ENCODE assay signal across 24 mouse cellular contexts in genomic region chr15:81808799-81809198, GRCm38 (mm10). TPM values are rescaled to one million over a fixed set of nuclear protein-coding genes. Genes with fewer than 3 reads are reported as not detected.
DNase-seq lines count a peak whose midpoint lies in the region; ATAC-seq and TF ChIP-seq lines count a peak whose summit lies in the region.
"Had no signal": no experiment of that assay in that cellular context is flagged by ENCODE, and none has a peak within 500 bp of the region (broad histone marks: within the 10 kb centered on the region; RNA-seq: fewer than 3 reads in every experiment).

No protein-coding gene starts in this region.

- WGBS in embryonic facial prominence, embryonic 11.5 days: 63% methylated on average over 2 of the region's 2 CpGs
- 73% methylated on average over 2 of the region's 2 CpGs for WGBS in embryonic facial prominence, embryonic 10.5 days
- WGBS in kidney, embryonic 14.5 days: 64% methylated on average over 2 of the region's 2 CpGs
- 44% methylated on average over 2 of the region's 2 CpGs for WGBS in lung, postnatal 0 days
- WGBS in lung, adult 2 months: 67% methylated on average over 2 of the region's 2 CpGs
- 81% methylated on average over 2 of the region's 2 CpGs for WGBS in olfactory bulb, adult 2 months

- ATAC-seq in embryonic facial prominence, embryonic 11.5 days (replicated peaks; ENCODE audit: insufficient number of reproducible peaks, low FRiP score, low TSS enrichment, low read depth): no peak
- no peak for ATAC-seq in kidney, embryonic 14.5 days (ENCODE audit: low FRiP score, low TSS enrichment)
- ATAC-seq in lung, postnatal 0 days: no peak
- ATAC-seq: CD4-positive, CD25-positive, alpha-beta regulatory T cell, adult 4 months; forebrain, embryonic 15.5 days; midbrain, embryonic 13.5 days had no signal

- no peaks in the 10 kb centered on the region for H3K9me3 ChIP-seq in embryonic facial prominence, embryonic 11.5 days (replicated peaks; ENCODE audit: control insufficient read depth, low read length)
- no peaks in the 10 kb centered on the region for H3K9me3 ChIP-seq in embryonic facial prominence, embryonic 10.5 days
- no peaks in the 10 kb centered on the region for H3K9me3 ChIP-seq in kidney, embryonic 14.5 days (ENCODE audit: control insufficient read depth, low read length)
- H3K9me3 ChIP-seq in lung, postnatal 0 days (ENCODE audit: low read length): no peaks in the 10 kb centered on the region
- H3K9me3 ChIP-seq: embryonic facial prominence, embryonic 12.5 days; forebrain, embryonic 15.5 days; hindbrain, embryonic 13.5 days; megakaryocyte, embryonic 14.5 days; midbrain, embryonic 13.5 days; neural tube, embryonic 12.5 days had no signal

- no peak overlapping the region for H3K27ac ChIP-seq in embryonic facial prominence, embryonic 11.5 days (replicated peaks; ENCODE audit: low read depth, low read length)
- no peak overlapping the region for H3K27ac ChIP-seq in embryonic facial prominence, embryonic 10.5 days (replicated peaks)
- no peak overlapping the region for H3K27ac ChIP-seq in kidney, embryonic 14.5 days (ENCODE audit: low read depth, low read length)
- peak overlapping the region; percentile 99 for H3K27ac ChIP-seq in lung, postnatal 0 days (ENCODE audit: low read length)
- peak overlapping the region; percentile 3; the same call in 1 of the 2 replicates for H3K27ac ChIP-seq in olfactory bulb, adult 2 months (ENCODE audit: insufficient read depth, low read depth, low read length)
- H3K27ac ChIP-seq: hindbrain, embryonic 13.5 days; liver, embryonic 14.5 days; neural tube, embryonic 12.5 days had no signal

- no peak for TF ChIP-seq EP300 in lung, postnatal 0 days (IDR thresholded peaks at IDR 0.05)

- TF ChIP-seq CTCF in lung, postnatal 0 days (IDR thresholded peaks at IDR 0.05): no peak
- TF ChIP-seq CTCF in lung, adult 2 months (IDR thresholded peaks at IDR 0.05; ENCODE audit: insufficient read depth, low read length): no peak
- TF ChIP-seq CTCF in olfactory bulb, adult 2 months (IDR thresholded peaks at IDR 0.05; ENCODE audit: insufficient read depth, low read depth, low read length): no peak

- H3K27me3 ChIP-seq in embryonic facial prominence, embryonic 11.5 days (ENCODE audit: control insufficient read depth, insufficient read depth, low read length): no peaks in the 10 kb centered on the region
- no peaks in the 10 kb centered on the region for H3K27me3 ChIP-seq in embryonic facial prominence, embryonic 10.5 days (replicated peaks; ENCODE audit: low read depth, poor library complexity, severe bottlenecking)
- H3K27me3 ChIP-seq in kidney, embryonic 14.5 days (ENCODE audit: control insufficient read depth, insufficient read depth, low read length): no peaks in the 10 kb centered on the region
- H3K27me3 ChIP-seq in lung, postnatal 0 days (replicated peaks; ENCODE audit: insufficient read depth, low read length): no peaks in the 10 kb centered on the region
- H3K27me3 ChIP-seq: embryonic facial prominence, embryonic 12.5 days; forebrain, embryonic 15.5 days; hindbrain, embryonic 13.5 days; megakaryocyte, embryonic 14.5 days; neural tube, embryonic 12.5 days had no signal

- no peak overlapping the region for H3K4me2 ChIP-seq in embryonic facial prominence, embryonic 11.5 days (ENCODE audit: low read depth, low read length)
- no peak overlapping the region for H3K4me2 ChIP-seq in kidney, embryonic 14.5 days (replicated peaks; ENCODE audit: low read depth, low read length)
- H3K4me2 ChIP-seq in lung, postnatal 0 days (replicated peaks; ENCODE audit: low read depth, low read length): no peak overlapping the region
- H3K4me2 ChIP-seq: midbrain, embryonic 13.5 days; neural tube, embryonic 12.5 days had no signal

- H3K9ac ChIP-seq in embryonic facial prominence, embryonic 11.5 days (replicated peaks; ENCODE audit: low read length): 0 out of 2 replicates have a peak overlapping the region, but pooled peaks have one; percentile 3
- no peak overlapping the region for H3K9ac ChIP-seq in kidney, embryonic 14.5 days (ENCODE audit: low read depth, low read length)
- H3K9ac ChIP-seq in lung, postnatal 0 days (replicated peaks; ENCODE audit: low read depth): no peak overlapping the region
- H3K9ac ChIP-seq: hindbrain, embryonic 13.5 days; liver, embryonic 14.5 days; midbrain, embryonic 13.5 days; neural tube, embryonic 12.5 days had no signal

- H3K4me1 ChIP-seq in embryonic facial prominence, embryonic 11.5 days (ENCODE audit: control insufficient read depth, insufficient read depth, low read length): no peaks in the 10 kb centered on the region
- H3K4me1 ChIP-seq in embryonic facial prominence, embryonic 10.5 days: peaks cover 51% of the 10 kb centered on the region
- peaks cover 41% of the 10 kb centered on the region for H3K4me1 ChIP-seq in kidney, embryonic 14.5 days (ENCODE audit: control insufficient read depth, insufficient read depth, low read length)
- H3K4me1 ChIP-seq in lung, postnatal 0 days (ENCODE audit: insufficient read depth, low read depth, low read length): peaks cover 44% of the 10 kb centered on the region
- peaks cover 46% of the 10 kb centered on the region for H3K4me1 ChIP-seq in lung, adult 2 months (ENCODE audit: control insufficient read depth, insufficient read depth, low read length)
- H3K4me1 ChIP-seq in olfactory bulb, adult 2 months (ENCODE audit: control insufficient read depth, insufficient read depth, low read length): peaks cover 11% of the 10 kb centered on the region

- no peak for DNase-seq in embryonic facial prominence, embryonic 11.5 days (ENCODE audit: low spot score)
- DNase-seq in embryonic facial prominence, embryonic 10.5 days (ENCODE audit: low spot score): no peak
- DNase-seq in kidney, adult 11 months: peak; percentile 20
- DNase-seq in lung, postnatal 0 days (ENCODE audit: low spot score): peak; percentile 48
- no peak for DNase-seq in lung, adult 2 months
- DNase-seq in retina, postnatal 1 day: no peak
- DNase-seq: adrenal gland, postnatal 14 days; cerebellum, postnatal 10 days; gastrocnemius, postnatal 14 days; kidney, adult 18-20 months; kidney, postnatal 36 days; right cerebral cortex, adult 18-20 months; right cerebral cortex, postnatal 4 days had no signal

- H3K4me3 ChIP-seq in embryonic facial prominence, embryonic 11.5 days (ENCODE audit: low read depth, low read length): no peak overlapping the region
- H3K4me3 ChIP-seq in embryonic facial prominence, embryonic 10.5 days: no peak overlapping the region
- no peak overlapping the region for H3K4me3 ChIP-seq in kidney, embryonic 14.5 days (ENCODE audit: low read length)
- no peak overlapping the region for H3K4me3 ChIP-seq in lung, postnatal 0 days (ENCODE audit: low read depth, low read length)
- H3K4me3 ChIP-seq in lung, adult 2 months (replicated peaks; ENCODE audit: extremely low read depth, low read depth, low read length): no peak overlapping the region
- H3K4me3 ChIP-seq in olfactory bulb, adult 2 months (ENCODE audit: insufficient read depth, low read depth, low read length): no peak overlapping the region
- H3K4me3 ChIP-seq: embryonic facial prominence, embryonic 12.5 days; forebrain, embryonic 15.5 days; hindbrain, embryonic 13.5 days; left cerebral cortex, adult 2 months; midbrain, embryonic 13.5 days; neural tube, embryonic 12.5 days had no signal

- no peak for TF ChIP-seq POLR2A in lung, adult 2 months (IDR thresholded peaks at IDR 0.05; ENCODE audit: borderline replicate concordance, extremely low read depth, low read depth, low read length)
- TF ChIP-seq POLR2A in olfactory bulb, adult 2 months (IDR thresholded peaks at IDR 0.05; ENCODE audit: insufficient read depth, low read depth, low read length): no peak

- no peaks in the 10 kb centered on the region for H3K36me3 ChIP-seq in embryonic facial prominence, embryonic 11.5 days (replicated peaks; ENCODE audit: control insufficient read depth, insufficient read depth, low read depth, low read length)
- H3K36me3 ChIP-seq in embryonic facial prominence, embryonic 10.5 days (replicated peaks): no peaks in the 10 kb centered on the region
- no peaks in the 10 kb centered on the region for H3K36me3 ChIP-seq in kidney, embryonic 14.5 days (ENCODE audit: control insufficient read depth, insufficient read depth, low read length)
- no peaks in the 10 kb centered on the region for H3K36me3 ChIP-seq in lung, postnatal 0 days (ENCODE audit: insufficient read depth, low read length)
- H3K36me3 ChIP-seq: embryonic facial prominence, embryonic 12.5 days; forebrain, embryonic 15.5 days; hindbrain, embryonic 13.5 days; midbrain, embryonic 13.5 days; neural tube, embryonic 12.5 days had no signal

RNA-seq across cellular contexts. Expression of gene Tef, which starts 6.6 kb away (rescaled TPM):
- polyA plus RNA-seq in embryonic facial prominence, embryonic 11.5 days (2014; fragmentation: Nextera tagmentation; extraction: Ambion mirVana): 11.4 and 13.1 TPM in 2 replicates
- polyA plus RNA-seq in embryonic facial prominence, embryonic 10.5 days (2016; fragmentation: Nextera tagmentation; extraction: Ambion mirVana): 15.9 and 16.0 TPM in 2 replicates
- 16.1 and 19.2 TPM in 2 replicates for polyA plus RNA-seq in kidney, embryonic 14.5 days (2014; fragmentation: Nextera tagmentation; extraction: Ambion mirVana)
- polyA plus RNA-seq in lung, postnatal 0 days (2015; fragmentation: Nextera tagmentation; extraction: Ambion mirVana): 38.6 and 44.0 TPM in 2 replicates
- 95.4 and 99.7 TPM in 2 replicates for polyA plus RNA-seq in lung, adult 2 months (2012; rRNA removed)
- 278 TPM in 1 of 2 replicates, not detected in the other for polyA plus RNA-seq in olfactory bulb, adult 2 months (2012; ENCODE audit: insufficient read depth, insufficient read length, low replicate concordance, missing spikeins)

RNA-seq across cellular contexts. Expression of gene Tob2, which starts 49.8 kb away (rescaled TPM):
- polyA plus RNA-seq in embryonic facial prominence, embryonic 11.5 days (2014; fragmentation: Nextera tagmentation; extraction: Ambion mirVana): 10.7 and 11.1 TPM in 2 replicates
- polyA plus RNA-seq in embryonic facial prominence, embryonic 10.5 days (2016; fragmentation: Nextera tagmentation; extraction: Ambion mirVana): 20.1 and 20.3 TPM in 2 replicates
- 19.4 and 24.1 TPM in 2 replicates for polyA plus RNA-seq in kidney, embryonic 14.5 days (2014; fragmentation: Nextera tagmentation; extraction: Ambion mirVana)
- 24.8 and 30.0 TPM in 2 replicates for polyA plus RNA-seq in lung, postnatal 0 days (2015; fragmentation: Nextera tagmentation; extraction: Ambion mirVana)
- 35.8 and 39.0 TPM in 2 replicates for polyA plus RNA-seq in lung, adult 2 months (2012; rRNA removed)
- polyA plus RNA-seq in olfactory bulb, adult 2 months (2012; ENCODE audit: insufficient read depth, insufficient read length, low replicate concordance, missing spikeins): not detected in 2 replicates

Comparison
In these comparisons a context has a peak if more than half of its experiments do, and no peak if none do; other contexts are left out.
1. DNase-seq: peak in kidney, adult 11 months (single experiment) and lung, postnatal 0 days (single experiment); none in embryonic facial prominence, embryonic 11.5 days (single experiment), embryonic facial prominence, embryonic 10.5 days (single experiment), lung, adult 2 months (single experiment) and retina, postnatal 1 day (single experiment).
2. H3K27ac ChIP-seq: peak in lung, postnatal 0 days (single experiment) and olfactory bulb, adult 2 months (single experiment); none in embryonic facial prominence, embryonic 11.5 days (single experiment), embryonic facial prominence, embryonic 10.5 days (single experiment) and kidney, embryonic 14.5 days (single experiment).